ENCODE assay signal across 17 mouse cellular contexts in genomic region chr3:156903925-156904576, GRCm38 (mm10).
DNase-seq lines count a peak whose midpoint lies in the region; TF ChIP-seq lines count a peak whose summit lies in the region.
"Had no signal": no experiment of that assay in that cellular context is flagged by ENCODE, and none has a peak within 500 bp of the region (broad histone marks: within the 10 kb centered on the region; RNA-seq: fewer than 3 reads in every experiment).

No protein-coding gene starts in this region.

- no peak for TF ChIP-seq CTCF in kidney, adult 2 months (conservative IDR thresholded peaks at IDR 0.05; ENCODE audit: insufficient read depth, insufficient read length, low read depth, low read length)
- no peak for TF ChIP-seq CTCF in thymus, adult 2 months (IDR thresholded peaks at IDR 0.05; ENCODE audit: borderline replicate concordance, control insufficient read depth, extremely low read depth, insufficient read depth, low read length, poor library complexity)

- no peak for TF ChIP-seq POLR2A in kidney, adult 2 months (IDR thresholded peaks at IDR 0.05; ENCODE audit: low read depth, low read length)
- no peak for TF ChIP-seq POLR2A in thymus, adult 2 months (IDR thresholded peaks at IDR 0.05; ENCODE audit: control insufficient read depth, extremely low read depth, insufficient read depth, low read length, poor library complexity)

- no peaks in the 10 kb centered on the region for H3K4me1 ChIP-seq in kidney, adult 2 months (ENCODE audit: control insufficient read depth, insufficient read depth, low read length)
- H3K4me1 ChIP-seq in thymus, adult 2 months (replicated peaks; ENCODE audit: control insufficient read depth, insufficient read depth, low read length): no peaks in the 10 kb centered on the region
- H3K4me1 ChIP-seq: embryonic facial prominence, embryonic 15.5 days; limb, embryonic 13.5 days; lung, embryonic 15.5 days had no signal

- no peaks in the 10 kb centered on the region for H3K27me3 ChIP-seq in kidney, adult 2 months (replicated peaks; ENCODE audit: control insufficient read depth, insufficient read depth, low read length)
- H3K27me3 ChIP-seq in thymus, adult 2 months (ENCODE audit: control insufficient read depth, insufficient read depth, low read length): no peaks in the 10 kb centered on the region
- H3K27me3 ChIP-seq: embryonic facial prominence, embryonic 15.5 days; limb, embryonic 13.5 days; lung, embryonic 15.5 days; Patski had no signal

- H3K4me3 ChIP-seq in kidney, adult 2 months (ENCODE audit: insufficient read depth, low read depth, low read length): no peak overlapping the region
- no peak overlapping the region for H3K4me3 ChIP-seq in thymus, adult 2 months (ENCODE audit: control insufficient read depth, insufficient read depth, low read length)
- H3K4me3 ChIP-seq: embryonic facial prominence, embryonic 15.5 days; limb, embryonic 13.5 days; lung, embryonic 15.5 days had no signal

- DNase-seq in layer of hippocampus, adult 8-10 months (ENCODE audit: low spot score in 2 of 2): peak; percentile 22 to 23
- DNase-seq in layer of hippocampus, postnatal 10 days (ENCODE audit: low spot score in 2 of 2): no peak
- peak; percentile 11 for DNase-seq in fibroblast of lung, adult 2 months (ENCODE audit: low read depth)
- peak; percentile 11 to 40 for DNase-seq in left cerebral cortex, adult 18-20 months (ENCODE audit: low spot score in 2 of 2)
- DNase-seq in retina, embryonic 14.5 days (ENCODE audit: low spot score): peak; percentile 62
- no peak for DNase-seq in kidney, adult 2 months
- no peak for DNase-seq in embryo, embryonic 10 days (ENCODE audit: low spot score)
- no peak for DNase-seq in thymus, adult 2 months
- DNase-seq: adrenal gland, postnatal 25 days; cerebellum, postnatal 10 days; heart, adult 11 months; heart, postnatal 4 days; kidney, postnatal 10 days had no signal

- WGBS in kidney, adult 2 months: 82% methylated on average over 9 of the region's 9 CpGs
- 89% methylated on average over 9 of the region's 9 CpGs for WGBS in thymus, adult 2 months

- H3K36me3 ChIP-seq in kidney, adult 2 months (ENCODE audit: control insufficient read depth, insufficient read depth, low read length): no peaks in the 10 kb centered on the region
- H3K36me3 ChIP-seq in thymus, adult 2 months (ENCODE audit: control insufficient read depth, insufficient read depth, low read length): no peaks in the 10 kb centered on the region
- H3K36me3 ChIP-seq: embryonic facial prominence, embryonic 15.5 days; limb, embryonic 13.5 days; lung, embryonic 15.5 days had no signal

- no peak overlapping the region for H3K27ac ChIP-seq in kidney, adult 2 months (ENCODE audit: insufficient read depth, low read depth, low read length)
- H3K27ac ChIP-seq in thymus, adult 2 months (ENCODE audit: control insufficient read depth, insufficient read depth, low read length): no peak overlapping the region
- H3K27ac ChIP-seq: embryonic facial prominence, embryonic 15.5 days; limb, embryonic 13.5 days; lung, embryonic 15.5 days had no signal

Comparison
In these comparisons a context has a peak if more than half of its experiments do, and no peak if none do; other contexts are left out.
1. DNase-seq: peak in layer of hippocampus, adult 8-10 months (2 of 2), fibroblast of lung, adult 2 months (single experiment), left cerebral cortex, adult 18-20 months (2 of 2) and retina, embryonic 14.5 days (single experiment); none in layer of hippocampus, postnatal 10 days (0 of 2), kidney, adult 2 months (single experiment), embryo, embryonic 10 days (single experiment) and thymus, adult 2 months (single experiment).